Mouse (Mus musculus): ENCODE measurements around the gene Ocm.

The Ocm gene

DNA sequence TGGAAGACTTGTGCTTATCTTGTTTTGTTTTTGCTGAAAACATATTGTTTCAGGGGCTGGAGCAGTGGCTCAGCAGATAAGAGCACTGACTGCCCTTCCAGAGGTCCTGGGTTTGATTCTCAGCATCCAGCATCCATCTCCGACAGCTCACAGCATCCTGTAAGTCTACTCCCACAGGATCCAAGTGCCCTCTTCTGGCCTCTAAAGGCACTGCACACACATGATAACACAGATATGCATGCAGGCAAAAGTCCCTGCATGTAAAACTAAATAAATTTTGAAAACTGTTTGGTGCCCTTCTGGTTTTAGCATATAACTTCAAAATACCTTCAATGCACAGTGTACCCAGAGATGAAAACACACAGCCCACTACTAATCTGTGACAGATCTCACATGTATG, 27.1 kb downstream of the Ocm start:
- DNase-seq, result no peak

DNA sequence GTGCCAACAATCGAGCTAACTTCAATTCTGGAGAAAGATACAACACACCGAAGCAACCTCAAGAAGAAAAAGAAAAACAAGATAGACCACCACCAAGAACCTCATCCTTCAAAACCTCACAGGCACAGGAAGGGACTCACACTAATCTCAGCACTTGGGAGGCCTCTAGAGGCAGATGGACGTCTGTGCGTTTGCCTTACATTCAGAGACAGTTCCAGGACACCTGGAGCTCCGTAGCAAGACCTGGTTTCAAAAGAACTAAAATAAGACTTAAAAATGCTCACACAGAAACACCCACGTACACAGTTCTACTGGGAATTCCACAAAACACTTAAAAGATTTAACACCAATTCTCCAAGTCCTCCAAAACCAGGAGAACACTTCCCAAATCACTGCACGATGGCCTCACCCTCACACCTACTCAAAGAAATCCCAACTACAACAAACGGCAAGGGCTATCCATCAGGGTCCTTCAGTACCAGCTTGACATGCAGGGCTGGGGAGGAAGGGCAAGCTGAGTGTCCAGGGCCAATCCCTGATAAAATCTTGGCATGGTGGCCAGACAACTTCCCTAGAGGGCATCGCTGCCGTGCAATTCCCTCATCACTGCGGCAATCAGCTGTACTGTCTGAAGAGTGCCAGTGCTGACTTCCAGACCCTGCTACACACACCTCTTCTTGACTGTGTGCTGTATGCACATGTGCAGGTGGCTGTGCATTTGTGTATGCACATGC, 31.7 kb downstream of the Ocm start:
- no peak for DNase-seq

DNA sequence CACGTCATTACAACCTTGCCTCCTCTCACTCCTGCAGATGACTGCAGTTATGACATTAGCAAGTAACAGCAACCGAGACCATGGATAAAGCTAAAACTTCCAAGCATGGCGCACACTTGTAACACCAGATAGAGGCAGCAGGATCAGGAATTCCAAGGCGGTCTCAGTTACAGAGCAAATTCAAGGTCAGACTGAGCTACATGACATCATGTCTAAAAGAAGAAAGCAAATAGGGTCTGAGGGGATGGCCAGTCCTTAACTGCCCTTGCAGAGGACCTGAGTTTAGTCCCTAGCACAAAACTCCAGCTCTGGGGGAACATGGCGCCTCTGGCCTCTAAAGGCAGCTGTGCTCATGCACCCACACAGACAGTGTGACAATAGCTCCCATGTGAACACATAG, 32.6 kb downstream of the Ocm start:
- DNase-seq, result no peak

DNA sequence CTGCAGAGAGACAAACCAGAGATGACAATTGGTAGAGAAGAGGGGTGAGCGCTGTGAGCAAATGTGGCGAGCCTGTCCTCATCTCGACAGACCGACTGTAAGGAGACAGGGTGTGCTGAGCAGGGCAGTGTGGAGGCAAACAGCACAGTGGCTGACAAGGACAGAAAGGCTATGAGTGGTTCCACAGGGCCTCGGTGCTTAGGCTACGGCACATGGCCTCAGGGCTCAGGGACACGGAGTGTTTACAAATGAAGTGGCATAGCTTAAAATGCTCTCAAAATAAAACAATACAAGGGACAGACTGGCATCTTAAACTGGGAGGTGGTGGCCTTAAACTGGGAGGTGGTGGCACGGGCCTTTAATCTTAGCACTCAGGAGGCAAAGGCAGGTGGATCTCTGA, 33.2 kb downstream of the Ocm start:
- DNase-seq, result no peak

DNA sequence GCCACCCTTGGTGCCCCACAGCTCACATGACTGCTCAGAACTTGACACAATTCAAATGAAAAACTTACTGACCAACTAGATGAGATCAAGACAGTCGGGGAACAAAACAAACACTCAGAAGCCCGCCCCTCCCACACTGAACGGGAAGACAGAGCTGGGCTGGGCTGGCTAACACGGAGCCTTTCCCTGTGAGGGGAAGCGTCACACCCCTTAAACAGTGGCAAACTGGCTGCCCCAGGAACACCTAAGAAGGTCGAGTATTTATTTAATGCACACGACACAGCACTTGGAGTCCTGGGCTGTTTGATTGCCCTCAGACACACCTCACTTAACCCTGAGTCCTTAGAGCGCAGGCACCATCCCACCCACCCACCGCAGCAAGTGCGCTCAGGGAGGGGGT, 33.8 kb downstream of the Ocm start:
- no peak for DNase-seq

DNA sequence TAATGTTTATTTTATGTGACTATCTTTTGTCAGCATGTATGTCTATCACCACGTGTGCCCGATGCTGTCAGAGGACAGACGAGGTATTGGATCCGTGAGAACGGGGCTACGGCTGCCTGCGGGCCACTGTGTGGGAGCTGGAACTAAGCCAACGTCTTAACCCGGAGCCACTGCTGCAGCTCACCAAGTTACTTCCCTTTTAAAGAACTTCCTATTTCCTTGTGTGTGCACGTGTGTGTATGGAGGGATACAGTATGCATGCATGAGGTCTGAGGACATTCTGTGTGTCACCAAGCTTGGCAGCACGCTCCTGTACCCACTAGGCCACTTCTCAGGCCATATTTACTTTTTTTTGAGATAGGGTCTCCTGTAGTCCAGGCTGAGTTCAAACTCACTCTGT, 36.4 kb downstream of the Ocm start:
- DNase-seq, result no peak

DNA sequence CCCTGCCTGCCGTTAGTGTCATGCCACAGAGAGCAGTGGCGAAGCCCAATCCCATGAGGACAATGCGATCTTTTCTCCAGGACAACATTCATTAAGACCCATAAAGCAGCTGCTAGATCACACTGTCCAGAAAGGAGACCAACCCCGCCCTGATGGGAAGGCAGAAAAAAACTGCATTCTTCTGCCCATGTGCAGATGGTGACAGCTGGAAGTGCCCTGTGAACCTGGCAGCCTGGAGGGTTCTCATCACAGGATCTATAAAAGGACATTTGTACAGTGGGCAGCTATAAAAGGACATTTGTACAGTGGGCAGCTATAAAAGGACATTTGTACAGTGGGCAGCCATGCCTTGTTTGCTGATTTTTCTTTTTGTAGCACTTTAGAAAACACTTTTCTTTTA, 37.4 kb downstream of the Ocm start:
- DNase-seq, result peak; percentile 62

DNA sequence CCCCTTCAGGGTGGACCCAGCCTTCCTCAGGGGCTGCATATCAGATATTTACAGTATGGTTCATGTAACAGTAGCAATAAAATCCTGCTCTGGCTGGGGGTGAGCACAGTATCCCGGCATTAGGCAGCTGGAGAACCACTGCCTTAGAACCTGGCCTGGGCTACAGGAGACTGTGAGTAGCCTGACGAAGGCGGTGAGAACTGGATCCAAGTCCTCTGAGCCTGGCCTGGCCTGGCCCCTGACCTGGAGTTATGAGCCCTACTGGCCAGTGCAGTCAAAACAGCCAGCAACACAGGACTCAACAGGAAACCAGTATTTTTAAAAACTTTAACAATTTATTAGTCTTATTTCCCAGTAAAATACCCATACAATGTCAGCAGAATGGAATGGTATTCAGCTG, 38.9 kb downstream of the Ocm start:
- no peak for DNase-seq

DNA sequence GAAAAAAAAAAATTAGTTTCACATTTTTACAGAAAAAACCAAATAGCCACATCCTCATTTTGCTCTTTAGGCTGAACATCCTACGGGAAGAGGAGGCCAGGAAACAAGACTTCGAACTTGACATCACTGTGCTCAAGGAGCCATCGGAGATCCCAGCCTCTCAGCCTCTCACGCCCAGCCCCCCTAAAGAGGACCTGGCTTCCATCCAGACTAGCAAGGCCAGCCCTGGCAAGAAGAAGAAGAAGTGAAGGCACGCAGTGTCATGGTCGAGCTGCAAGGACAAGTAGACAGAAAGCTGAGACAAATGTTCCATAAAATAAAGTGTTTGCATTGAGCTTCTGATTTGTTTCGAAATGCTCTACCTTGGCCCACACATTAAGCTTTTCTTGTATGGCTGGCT, 41.1 kb downstream of the Ocm start:
- no peak for DNase-seq

DNA sequence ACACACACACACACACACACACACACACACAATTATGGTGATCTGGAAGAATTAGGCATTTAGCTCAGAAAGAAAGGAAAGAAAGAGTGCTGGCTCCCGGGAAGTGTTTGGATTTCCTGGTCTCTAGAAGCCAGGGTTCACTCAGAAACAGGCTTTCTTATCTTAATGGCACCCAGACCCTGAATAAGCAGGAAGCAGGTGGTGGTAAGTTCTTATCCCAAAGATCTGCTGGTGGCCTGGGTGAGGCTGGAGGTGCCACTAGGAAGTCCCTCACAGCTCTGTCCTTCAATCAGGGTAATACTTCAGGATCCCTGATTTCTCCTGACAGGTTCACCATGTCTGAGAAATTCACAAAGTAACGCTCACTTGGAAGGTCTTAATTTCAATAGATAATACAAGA, 44.1 kb downstream of the Ocm start:
- DNase-seq, result no peak

DNA sequence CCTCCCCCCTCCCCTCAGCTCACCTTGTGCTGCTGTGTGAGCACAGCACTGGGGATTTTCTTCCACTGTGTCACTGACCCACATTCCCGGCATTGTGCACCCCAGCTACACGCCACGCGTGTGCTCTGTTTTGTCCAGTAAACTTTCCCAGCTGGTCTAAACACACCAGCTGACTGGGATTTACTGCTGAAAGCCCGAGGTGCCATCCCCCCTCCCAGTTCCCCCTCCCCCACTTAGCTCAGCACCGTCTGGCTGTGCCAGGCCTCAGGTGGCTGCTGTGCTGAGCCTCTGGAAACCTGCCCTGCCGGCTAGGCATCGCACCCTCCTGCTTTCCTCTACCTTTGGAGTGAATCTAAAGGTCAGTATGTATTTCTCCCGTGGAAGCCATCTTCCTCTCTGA, 45.6 kb downstream of the Ocm start:
- no peak for DNase-seq

DNA sequence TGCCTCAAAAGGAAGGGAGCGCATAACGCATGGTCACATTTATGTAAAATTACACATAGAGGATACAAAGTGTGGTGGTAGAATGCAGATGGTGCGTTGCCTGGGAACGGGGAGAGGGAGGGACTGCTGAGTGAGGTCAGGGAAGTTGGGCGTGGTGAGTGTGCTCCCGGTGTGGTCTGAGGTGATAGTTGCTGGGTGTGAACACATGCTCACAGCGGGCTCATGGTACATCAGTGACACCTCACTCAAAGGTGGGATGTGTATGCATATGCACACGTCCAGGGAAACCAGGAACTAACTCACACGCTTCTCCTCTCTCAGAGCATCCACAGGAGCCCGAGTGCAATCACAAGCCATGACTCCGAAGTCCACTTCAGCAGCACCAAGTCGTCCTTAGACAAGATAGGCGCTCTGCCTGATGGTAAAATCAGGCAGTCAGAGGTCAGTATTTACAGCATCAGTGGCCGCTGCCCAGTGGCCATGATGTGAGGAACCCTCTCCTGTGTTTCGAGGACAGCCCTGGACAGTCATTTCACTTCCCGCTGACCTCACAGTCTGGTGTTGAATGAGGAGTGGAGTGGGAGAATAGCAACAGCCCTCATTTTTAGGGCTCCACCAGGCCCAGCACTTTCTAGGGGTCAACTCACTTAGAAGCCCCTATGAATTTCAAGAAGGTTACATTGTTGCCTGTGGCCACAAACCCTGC, 49.6 kb downstream of the Ocm start:
- DNase-seq, result no peak

DNA sequence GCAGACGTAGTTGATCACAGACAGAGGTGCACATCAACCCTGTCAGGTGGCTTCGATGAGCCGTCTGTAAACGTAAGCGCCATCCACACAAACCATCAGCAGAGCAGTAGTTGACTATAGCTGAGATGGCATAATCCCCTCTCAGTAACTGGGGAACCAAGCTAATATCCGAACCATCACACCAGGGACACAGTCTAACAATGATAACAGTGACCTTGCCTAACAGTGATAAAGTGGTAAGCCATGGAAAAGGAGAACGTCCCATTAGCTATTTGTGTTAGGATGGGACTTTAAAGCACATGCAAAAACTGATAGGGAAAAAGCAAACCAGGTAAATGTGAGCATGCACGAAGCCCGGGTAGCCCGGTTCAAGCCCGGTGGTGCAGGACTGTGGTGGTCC, 50.2 kb downstream of the Ocm start:
- no peak for DNase-seq

DNA sequence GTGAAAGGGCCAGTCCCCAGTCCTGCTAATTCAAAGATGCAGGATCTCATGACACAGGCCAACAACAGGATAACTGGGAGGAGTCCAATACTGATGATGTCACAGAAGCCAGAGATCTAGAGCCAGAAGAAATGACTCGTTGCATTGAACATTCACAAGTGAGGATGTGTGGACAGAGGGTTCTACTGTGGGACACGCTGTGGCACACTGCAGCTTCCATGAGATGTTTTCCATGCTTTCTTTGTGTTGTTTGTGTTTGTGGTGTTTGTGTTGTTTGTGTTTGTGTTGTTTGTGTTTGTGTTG, 50.9 kb downstream of the Ocm start:
- DNase-seq, result no peak

DNA sequence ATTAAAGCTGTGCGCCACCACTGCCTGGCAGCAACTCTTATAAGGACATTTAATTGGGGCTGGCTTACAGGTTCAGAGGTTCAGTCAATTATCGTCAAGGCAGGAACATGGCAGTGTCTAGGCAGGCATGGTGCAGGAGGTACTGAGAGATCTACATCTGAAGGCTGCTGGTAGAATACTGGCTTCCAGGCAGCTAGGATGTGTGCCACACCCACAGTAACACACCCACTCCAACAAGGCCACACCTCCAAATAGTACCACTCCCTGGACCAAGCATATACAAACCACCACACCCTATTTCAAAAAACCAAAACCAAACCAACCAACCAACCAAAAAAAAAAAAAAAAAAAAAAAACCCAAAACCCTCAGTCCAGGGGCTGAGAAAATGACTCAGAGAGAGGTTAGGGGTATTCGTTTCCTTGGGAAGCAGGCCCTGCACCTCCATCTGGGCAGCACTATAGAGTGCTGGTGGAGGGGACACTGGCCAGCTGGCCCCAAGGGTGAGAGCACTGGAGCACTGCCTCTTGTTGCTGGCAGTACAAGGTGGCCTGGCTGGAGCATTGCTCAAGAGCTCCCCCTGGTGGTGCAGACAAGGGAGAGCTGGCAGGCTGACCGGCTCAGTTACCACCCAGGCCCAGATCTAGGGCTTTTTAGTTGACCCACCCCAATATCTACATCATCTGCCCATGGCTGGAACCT, 51.4 kb downstream of the Ocm start:
- peak; percentile 52 for DNase-seq

DNA sequence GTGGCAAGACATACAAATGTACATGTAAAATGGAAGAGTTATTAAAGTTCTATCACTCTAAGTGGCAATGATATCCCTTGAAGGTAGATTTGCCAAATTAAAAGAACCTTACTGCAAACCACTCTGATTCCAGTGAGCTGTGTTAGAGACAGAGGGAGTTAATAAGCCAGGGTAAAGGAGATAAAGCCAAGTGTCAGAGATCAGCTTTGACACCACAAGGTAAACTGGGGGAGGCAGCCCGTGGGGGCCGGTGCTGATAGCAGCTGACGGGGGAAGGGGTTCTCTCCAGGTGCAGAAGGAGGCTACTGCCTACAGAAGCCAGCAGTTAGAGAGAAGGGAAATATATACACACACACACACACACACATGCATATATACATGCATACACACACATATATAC, 53.8 kb downstream of the Ocm start:
- no peak for DNase-seq
